Mouse (Mus musculus) bone marrow macrophage, adult 2 months (primary cell): ENCODE results near the gene Dkkl1. TPM values are rescaled to one million over a fixed set of nuclear protein-coding genes. Genes with fewer than 3 reads are reported as not detected.

ENCODE experiments used
- H3K27ac ChIP-seq: 2 replicates; pipeline ENCODE4 v1.5.1; 2012; ENCODE audit warnings: low read depth, low read length; ENCODE audit not compliant: insufficient read depth
- H3K4me1 ChIP-seq: 2 replicates; pipeline ENCODE4 v1.6.1; 2012; ENCODE audit warnings: low read length; ENCODE audit not compliant: control insufficient read depth, insufficient read depth
- H3K4me3 ChIP-seq: 2 replicates; pipeline ENCODE4 v1.5.1; 2012; ENCODE audit warnings: mild to moderate bottlenecking, low read length, moderate library complexity; ENCODE audit not compliant: insufficient read depth
- CTCF ChIP-seq: IDR thresholded peaks from 2 replicates; pipeline ENCODE4 v1.5.1; 2012; ENCODE audit warnings: low read depth, mild to moderate bottlenecking, low read length, moderate library complexity
- POLR2A ChIP-seq: IDR thresholded peaks from 2 replicates; pipeline ENCODE4 v1.6.1; 2012; ENCODE audit warnings: mild to moderate bottlenecking, low read depth, low read length, borderline replicate concordance
- polyA plus RNA-seq: library from polyadenylated mRNA; stranded (reverse); fragments of >200 nt; gene quantifications from 2 replicates; pipeline ENCODE4 v1.2.4, GENCODE M21; 2012; ENCODE audit not compliant: missing spikeins, insufficient read depth, insufficient read length

The Dkkl1 gene
- polyA plus RNA-seq, 1 experiment = not detected

GRCm38 (mm10) chr7:45237747-45238699 lies 26.1 kb upstream of the Dkkl1 start:
- TF ChIP-seq CTCF = no peak
- no peak for TF ChIP-seq POLR2A
- Histone ChIP-seq H3K4me1 (peaks cover 17% of the 10 kb centered on the region), H3K27ac (peak overlapping the region; percentile 94), H3K4me3 (peak overlapping the region; percentile 76)

DNA sequence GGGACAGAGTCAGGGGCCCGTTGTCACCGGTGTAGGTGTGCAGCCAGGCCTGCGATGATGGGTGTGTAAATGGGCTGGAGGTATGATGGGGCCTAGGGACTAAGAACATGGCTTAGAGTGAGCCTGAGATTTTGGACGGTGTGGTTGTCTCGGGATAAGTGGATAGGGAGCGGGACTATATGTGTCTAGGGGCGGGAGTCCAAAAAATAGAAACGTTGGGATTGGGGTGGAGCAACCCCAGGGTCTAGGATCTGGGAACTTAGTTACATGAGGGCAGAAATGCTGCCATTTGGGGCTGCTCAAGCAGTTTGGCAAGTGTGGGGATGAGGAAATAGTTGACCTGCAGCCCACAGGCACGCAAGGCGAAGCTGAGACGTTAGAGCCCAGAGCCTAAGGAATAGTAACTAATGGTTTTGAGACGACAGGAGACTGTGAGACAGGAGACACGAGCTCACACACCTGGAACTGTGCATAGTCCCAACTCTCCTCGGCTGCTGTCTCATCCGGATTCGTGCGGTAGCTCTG lies 23.8 kb upstream of the Dkkl1 start:
- peaks cover 17% of the 10 kb centered on the region for H3K4me1 ChIP-seq
- no peak overlapping the region for H3K4me3 ChIP-seq
- TF ChIP-seq CTCF = no peak
- no peak for TF ChIP-seq POLR2A
- no peak overlapping the region for H3K27ac ChIP-seq

GRCm38 (mm10) chr7:45234922-45235571 lies 23.1 kb upstream of the Dkkl1 start:
- Histone ChIP-seq H3K4me1 (peaks cover 17% of the 10 kb centered on the region), H3K4me3 (no peak overlapping the region), H3K27ac (no peak overlapping the region)
- TF ChIP-seq CTCF = no peak
- TF ChIP-seq POLR2A = no peak

GRCm38 (mm10) chr7:45234333-45234841 lies 22.4 kb upstream of the Dkkl1 start:
- H3K27ac ChIP-seq = no peak overlapping the region
- no peak overlapping the region for H3K4me3 ChIP-seq
- H3K4me1 ChIP-seq = peaks cover 13% of the 10 kb centered on the region
- TF ChIP-seq POLR2A (no peak), CTCF (no peak)

- peaks cover 10% of the 10 kb centered on the region for H3K4me1 ChIP-seq
- no peak overlapping the region for H3K4me3 ChIP-seq
- no peak overlapping the region for H3K27ac ChIP-seq
- TF ChIP-seq POLR2A (no peak), CTCF (no peak)
Observed at GRCm38 (mm10) chr7:45233580-45234332, 21.8 kb upstream of the Dkkl1 start.

DNA sequence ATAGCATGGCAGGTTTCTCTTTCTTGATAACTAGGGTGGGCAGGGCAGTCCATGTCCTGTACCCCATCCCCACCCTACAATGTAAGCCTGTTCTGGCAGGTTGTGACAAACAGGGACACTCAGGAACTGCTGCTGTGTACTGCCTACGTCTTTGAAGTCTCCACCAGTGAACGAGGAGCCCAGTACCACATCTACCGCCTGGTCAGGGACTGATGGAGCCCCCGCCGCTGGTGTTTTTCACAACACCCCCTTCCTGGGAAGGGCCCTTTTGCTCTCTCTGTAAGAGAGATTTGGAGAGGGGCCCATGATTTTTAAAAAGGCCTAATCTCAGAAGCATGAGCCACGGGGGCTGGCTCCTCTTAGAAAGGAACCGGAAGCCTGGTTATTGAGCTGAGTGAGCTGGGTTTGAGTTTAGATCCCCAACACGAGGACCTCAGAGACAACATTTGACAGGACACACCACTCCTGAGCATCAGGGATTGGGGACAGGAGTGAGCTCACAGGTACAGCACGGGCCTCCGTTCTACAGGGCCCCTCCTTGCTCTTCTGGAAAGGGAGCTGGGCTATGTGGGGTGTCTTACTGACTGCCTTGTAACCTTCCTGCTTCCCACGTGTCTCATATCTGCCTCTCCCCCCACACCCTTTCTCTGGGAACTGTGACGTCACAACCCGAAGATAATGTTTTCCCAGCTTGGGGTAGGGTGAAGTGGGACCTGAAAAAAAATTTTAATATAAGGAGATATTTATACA lies 20.9 kb upstream of the Dkkl1 start:
- no peak for TF ChIP-seq POLR2A
- TF ChIP-seq CTCF = no peak
- Histone ChIP-seq H3K4me3 (no peak overlapping the region), H3K4me1 (peaks cover 7% of the 10 kb centered on the region), H3K27ac (no peak overlapping the region)

DNA sequence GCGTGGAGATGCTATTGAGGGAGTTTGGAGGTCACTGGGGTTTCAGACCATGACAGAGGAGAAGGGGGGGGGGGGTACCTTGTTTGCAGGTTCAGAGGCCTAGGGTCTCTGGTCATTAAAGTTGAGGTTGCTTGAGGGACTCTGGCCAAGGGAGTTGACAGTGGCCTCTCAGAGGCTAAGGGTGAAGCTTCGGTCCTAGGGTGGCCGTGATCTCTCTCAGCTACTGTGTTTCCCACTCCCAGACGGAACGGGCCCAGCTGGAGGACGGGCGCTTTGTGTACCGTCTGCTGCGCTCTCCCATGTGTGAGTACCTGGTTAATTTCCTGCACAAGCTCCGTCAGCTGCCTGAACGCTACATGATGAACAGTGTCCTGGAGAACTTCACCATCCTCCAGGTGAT lies 20.0 kb upstream of the Dkkl1 start:
- no peak overlapping the region for H3K4me3 ChIP-seq
- no peak overlapping the region for H3K27ac ChIP-seq
- H3K4me1 ChIP-seq = peaks cover under 1% of the 10 kb centered on the region; the same call in 1 of the 2 replicates
- TF ChIP-seq POLR2A = no peak
- no peak for TF ChIP-seq CTCF

DNA sequence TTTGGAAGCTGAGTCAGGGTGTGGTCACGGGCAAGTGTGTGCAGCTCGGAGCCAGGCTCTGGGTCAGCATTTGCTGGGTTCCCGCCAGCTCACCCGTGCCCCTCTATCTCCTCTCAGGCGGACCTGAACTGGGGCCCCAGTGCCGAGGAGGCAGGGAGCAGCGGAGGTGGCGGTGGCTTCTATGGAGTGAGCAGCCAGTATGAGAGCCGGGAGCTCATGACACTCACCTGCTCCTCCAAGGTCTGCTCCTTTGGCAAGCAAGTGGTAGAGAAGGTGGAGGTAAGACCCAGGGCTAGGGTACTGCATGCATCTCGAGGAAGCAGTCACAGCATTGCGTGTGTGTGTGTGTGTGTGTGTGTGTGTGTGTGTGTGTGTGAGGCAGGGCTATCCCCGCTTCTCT lies 19.2 kb upstream of the Dkkl1 start:
- H3K27ac ChIP-seq = no peak overlapping the region
- H3K4me1 ChIP-seq = no peaks in the 10 kb centered on the region
- no peak for TF ChIP-seq POLR2A
- no peak for TF ChIP-seq CTCF
- H3K4me3 ChIP-seq = no peak overlapping the region
